Mouse (Mus musculus) bone marrow, adult 2 months (tissue): ENCODE measurements around the gene Farp1.

ENCODE experiments used
- CTCF ChIP-seq: fragments of 200-500 bp; IDR thresholded peaks from 2 replicates; pipeline ENCODE4 v1.5.1; 2011; ENCODE audit warnings: low read length, control low read depth; ENCODE audit not compliant: control insufficient read depth, insufficient read depth
- POLR2A ChIP-seq: fragments of 200-500 bp; IDR thresholded peaks from 2 replicates; pipeline ENCODE4 v1.6.1; 2011; ENCODE audit warnings: low read depth, mild to moderate bottlenecking, control low read depth, low read length, borderline replicate concordance; ENCODE audit not compliant: control insufficient read depth

DNA sequence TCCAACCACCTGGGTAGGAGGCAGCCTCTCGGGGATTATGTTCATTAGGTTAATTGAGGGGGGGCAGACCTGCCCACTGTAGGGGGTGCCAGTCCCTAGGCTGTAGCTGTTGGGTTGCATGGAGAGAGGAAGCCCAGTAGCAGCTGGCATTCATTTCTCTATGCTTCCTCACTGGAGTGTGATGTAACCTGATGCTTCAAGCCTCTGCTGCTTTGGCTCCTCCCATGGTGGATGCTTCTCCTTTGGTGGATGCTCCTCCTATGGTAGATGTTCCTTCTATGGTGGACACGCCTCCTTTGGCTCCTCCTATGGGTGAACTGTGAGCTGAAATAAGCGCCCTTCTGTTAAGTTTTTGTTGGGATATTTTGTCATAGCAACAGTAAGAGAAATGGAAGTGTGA is 9.1 kb downstream of the Farp1 start:
- TF ChIP-seq CTCF: no peak
- TF ChIP-seq POLR2A: no peak
